1 mouse cellular context compared by ENCODE assay signal in genomic region chr19:7039841-7040636, GRCm38 (mm10).
TF ChIP-seq lines count a peak whose summit lies in the region.

TSS of gene Stip1 (minus strand) at chr19:7039967.

TF ChIP-seq in CH12.LX, 34 proteins besides CTCF, POLR2A, EP300 and RAD21 (continued from another document):
- TF ChIP-seq TCF12 (IDR thresholded peaks at IDR 0.05; ENCODE audit: low read depth, low read length), result peak; percentile 70
- peak; percentile 80; the same call in 1 of the 2 replicates for TF ChIP-seq ZMIZ1 (IDR thresholded peaks at IDR 0.05; ENCODE audit: low read depth, low read length)
- no peak for TF ChIP-seq JUN (IDR thresholded peaks at IDR 0.05; ENCODE audit: insufficient read depth, low read depth, low read length)
- peak; percentile 90 for TF ChIP-seq POLR2AphosphoS2 (IDR thresholded peaks at IDR 0.05; ENCODE audit: low read depth, low read length)
- 0 out of 2 replicates have a peak, but pooled peaks have one; percentile 61 for TF ChIP-seq KAT2A (IDR thresholded peaks at IDR 0.05; ENCODE audit: insufficient replicate concordance, low read length)
- no peak for TF ChIP-seq SMC3 (IDR thresholded peaks at IDR 0.05; ENCODE audit: low read depth, low read length)
- no peak for TF ChIP-seq CHD1 (IDR thresholded peaks at IDR 0.05; ENCODE audit: low read depth, low read length)
- peak; percentile 92 for TF ChIP-seq NELFE (IDR thresholded peaks at IDR 0.05; ENCODE audit: low read depth, low read length)
- peak; percentile 37; the same call in 1 of the 2 replicates for TF ChIP-seq NRF1 (IDR thresholded peaks at IDR 0.05; ENCODE audit: low read depth, low read length)
- TF ChIP-seq SIN3A (IDR thresholded peaks at IDR 0.05; ENCODE audit: low read length), result no peak
- no peak for TF ChIP-seq ZC3H11A (IDR thresholded peaks at IDR 0.05; ENCODE audit: low read depth, low read length)
- TF ChIP-seq ELF1 (IDR thresholded peaks at IDR 0.05; ENCODE audit: low read depth, low read length), result peak; percentile 72
TF ChIP-seq in CH12.LX: peak in this region for 18.
